Mouse (Mus musculus): ENCODE measurements at regions not wholly inside any gene's neighbourhood (a gene's known extent, or its start where the extent isn't known, plus 50 kb on each side); places are given as distances from the start of the nearest gene placed in this dataset.

DNA sequence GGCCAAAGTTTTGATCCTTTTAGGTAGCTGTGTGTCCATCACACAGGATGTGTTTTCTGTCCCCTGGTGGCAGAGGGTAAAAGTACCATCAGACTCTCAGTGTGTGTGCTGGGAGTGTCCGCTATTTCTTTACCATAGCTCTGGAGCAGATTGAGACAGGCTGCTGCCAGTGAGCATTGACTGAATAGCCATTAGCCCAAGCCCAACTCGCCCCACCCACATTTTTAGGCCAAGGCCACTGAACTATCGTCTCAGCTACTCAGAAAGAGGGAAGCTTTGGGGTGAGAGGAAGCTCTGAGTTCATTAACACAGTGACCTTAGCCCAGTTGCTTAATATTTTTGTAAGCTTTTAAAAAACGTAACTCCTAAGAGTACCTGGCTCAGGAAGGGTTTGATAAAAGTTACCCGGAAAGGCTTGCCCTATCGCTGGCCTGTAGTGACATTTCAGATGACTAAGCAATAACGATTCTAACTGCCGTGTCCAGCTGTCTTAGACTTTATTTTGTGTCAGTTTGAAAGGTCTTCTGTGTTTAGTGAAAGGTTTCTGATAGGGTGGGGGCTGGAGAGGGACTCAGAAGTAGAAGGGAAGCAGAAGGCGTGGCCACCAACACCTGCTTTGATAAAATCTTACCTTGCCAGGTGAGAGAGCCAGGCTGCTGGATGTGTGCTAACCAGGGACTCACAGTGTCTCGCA is 303.0 kb downstream of the Rsl24d1 start:
- TF ChIP-seq POLR2A (IDR thresholded peaks at IDR 0.05; ENCODE audit: borderline replicate concordance, extremely low read depth, low read depth, low read length) (no peak), CTCF (IDR thresholded peaks at IDR 0.05; ENCODE audit: insufficient read depth, low read length) (no peak)

Measured in lung, adult 2 months (tissue).